Mouse (Mus musculus): Measurements from ENCODE around the gene Car4. TPM values are rescaled to one million over a fixed set of nuclear protein-coding genes. Genes with fewer than 3 reads are reported as not detected.

The Car4 gene
- total RNA-seq, 1 experiment from 2014 or later, result 5.3 TPM

DNA sequence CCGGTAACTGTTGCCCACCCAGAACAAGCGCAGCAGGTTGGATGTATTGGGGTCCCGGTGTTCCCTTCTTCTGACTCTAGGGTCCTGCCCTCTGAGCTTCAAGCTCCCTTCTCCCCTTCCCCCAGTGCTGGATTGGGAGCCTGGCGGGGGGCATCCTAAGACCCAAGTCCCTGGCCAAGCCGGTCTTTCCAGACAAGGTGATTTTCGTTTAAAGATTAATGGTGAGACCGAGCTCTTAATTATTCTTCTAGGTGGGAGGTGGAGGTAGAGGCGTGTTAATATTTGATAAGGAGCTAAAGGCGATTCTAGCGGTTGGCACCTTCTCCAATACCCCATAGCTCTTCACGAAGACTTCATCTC is 665 bp downstream of the Car4 start:
- DNase-seq, result no peak

- no peak for DNase-seq
Observed at GRCm38 (mm10) chr11:84959181-84959580, 1.6 kb downstream of the Car4 start.

GRCm38 (mm10) chr11:84959701-84960181 is 2.2 kb downstream of the Car4 start:
- DNase-seq, result peak; percentile 19

- no peak for DNase-seq
Observed at GRCm38 (mm10) chr11:84960291-84960690, 2.7 kb downstream of the Car4 start.

GRCm38 (mm10) chr11:84960780-84961179 is 3.2 kb downstream of the Car4 start:
- no peak for DNase-seq

DNA sequence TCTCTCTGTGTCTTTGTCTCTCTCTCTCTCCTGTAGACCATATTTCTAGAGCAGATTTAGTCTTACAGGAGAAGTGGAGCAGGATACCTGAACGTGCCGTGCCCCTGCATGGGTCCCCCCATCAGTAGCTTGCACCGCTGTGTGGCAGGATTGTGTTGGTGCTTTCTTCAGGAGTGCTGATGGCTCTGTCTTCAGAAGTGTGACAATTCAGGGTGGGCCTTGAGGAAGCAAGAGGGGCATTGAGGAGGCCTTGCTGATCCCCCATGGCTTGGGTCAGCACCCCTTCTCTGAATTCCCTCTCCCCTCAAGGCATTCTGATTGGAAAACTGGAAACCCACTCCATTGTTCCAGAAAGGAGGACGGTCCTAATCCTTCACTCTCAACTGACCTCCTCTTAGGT is 4.0 kb downstream of the Car4 start:
- no peak for DNase-seq

DNA sequence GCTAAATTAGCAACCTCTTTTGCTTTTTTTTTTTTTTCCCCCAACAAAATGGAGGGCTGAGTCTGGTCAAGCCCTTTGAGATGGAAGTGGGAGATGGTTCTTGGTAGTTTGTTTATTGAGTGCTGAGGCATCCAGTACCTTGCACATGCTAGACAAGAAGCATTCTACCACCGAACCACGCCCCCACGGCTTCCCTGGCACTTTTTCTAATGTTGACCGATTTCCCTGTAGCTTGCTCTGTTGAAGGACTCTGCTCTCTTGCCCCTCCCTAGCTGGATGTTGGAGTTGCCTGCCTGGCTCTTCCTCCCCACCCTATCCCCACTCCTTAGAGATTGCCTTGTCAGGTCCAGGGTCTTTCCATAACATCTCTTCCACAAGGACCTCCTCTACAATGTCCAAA is 5.0 kb downstream of the Car4 start:
- no peak for DNase-seq

- no peak for DNase-seq
Observed at GRCm38 (mm10) chr11:84963556-84963955, 6.0 kb downstream of the Car4 start.

- DNase-seq, result no peak
Observed at GRCm38 (mm10) chr11:84966696-84967095, 9.1 kb downstream of the Car4 start.

DNA sequence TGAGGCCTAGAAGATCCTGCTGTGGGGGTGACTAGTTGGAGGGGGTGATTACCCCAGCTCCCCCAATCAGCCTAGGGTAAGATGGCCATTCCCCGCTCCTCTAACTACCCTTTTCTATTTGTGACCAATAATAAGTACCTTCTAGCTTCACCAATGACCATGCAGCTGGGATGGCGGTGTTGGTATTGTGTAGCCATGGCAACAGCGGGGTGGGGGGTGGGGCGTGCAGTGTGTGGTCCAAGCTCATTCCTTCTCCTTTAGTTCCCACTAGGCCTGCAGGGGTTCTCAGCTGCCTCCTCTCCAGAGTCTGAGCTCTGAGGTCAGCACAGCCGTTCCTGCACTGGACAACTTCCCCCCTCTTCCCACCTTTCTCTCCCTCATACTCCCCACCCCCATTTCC is 9.5 kb downstream of the Car4 start:
- no peak for DNase-seq

- no peak for DNase-seq
Observed at GRCm38 (mm10) chr11:84968309-84968708, 10.7 kb downstream of the Car4 start.

DNA sequence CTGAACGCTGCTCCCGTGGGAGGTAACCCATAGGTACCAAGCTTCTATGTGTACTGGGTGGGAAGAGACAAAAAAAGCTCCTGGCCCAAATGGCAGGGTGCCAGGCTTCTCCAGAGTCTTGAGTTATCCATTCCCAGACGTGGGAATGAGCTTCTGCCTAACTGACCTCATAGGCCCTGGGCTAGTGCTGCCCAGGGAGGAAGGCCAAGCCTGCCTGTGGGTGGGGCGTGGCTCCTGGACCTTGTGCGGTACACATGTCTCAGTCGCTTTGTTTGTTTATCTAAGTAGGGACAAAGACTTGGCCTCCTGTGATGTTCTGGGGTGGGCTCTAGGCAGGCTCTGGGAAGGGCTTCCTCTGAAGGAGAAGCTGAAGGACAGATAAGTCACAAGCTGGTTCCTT is 11.2 kb downstream of the Car4 start:
- no peak for DNase-seq

DNA sequence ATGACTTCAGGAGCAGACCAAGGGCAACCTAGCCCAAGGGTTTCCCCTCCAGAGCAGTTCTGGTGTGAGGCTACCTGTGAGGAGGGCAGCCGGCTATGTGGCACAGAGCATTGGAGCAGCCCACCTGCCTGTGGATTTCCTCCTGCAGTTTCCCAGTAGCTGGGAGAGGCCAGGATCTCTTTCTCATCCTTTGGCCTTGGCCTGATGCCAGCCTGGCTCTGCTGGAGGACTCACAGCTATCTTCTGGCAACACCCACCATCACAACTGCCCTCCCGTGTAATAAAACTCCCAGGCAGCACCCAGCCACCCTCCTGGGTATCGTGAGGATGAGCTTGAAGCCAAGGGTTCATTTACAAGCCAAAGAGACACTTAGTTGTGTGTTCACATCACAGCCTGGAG is 14.5 kb downstream of the Car4 start:
- peak; percentile 87 for DNase-seq

DNA sequence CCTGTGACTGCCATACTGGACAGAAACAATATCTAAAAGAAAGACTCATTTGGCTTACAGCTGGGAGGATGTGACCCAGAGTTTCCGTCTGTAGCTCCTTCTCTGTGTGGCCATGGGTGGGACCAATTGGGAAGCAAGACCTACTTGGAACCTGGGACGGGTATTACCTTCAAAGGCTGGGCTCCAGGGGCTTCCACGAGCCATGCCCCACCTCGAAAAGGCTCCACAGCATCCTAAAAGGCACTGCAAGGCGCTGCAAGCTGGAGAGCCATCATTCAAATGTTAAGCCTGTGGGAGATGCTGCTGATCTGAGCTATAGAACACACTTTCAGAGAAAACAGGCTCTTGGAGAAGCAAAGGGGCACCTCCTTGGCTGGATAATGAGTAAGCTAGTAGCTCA is 16.1 kb downstream of the Car4 start:
- DNase-seq, result no peak

DNA sequence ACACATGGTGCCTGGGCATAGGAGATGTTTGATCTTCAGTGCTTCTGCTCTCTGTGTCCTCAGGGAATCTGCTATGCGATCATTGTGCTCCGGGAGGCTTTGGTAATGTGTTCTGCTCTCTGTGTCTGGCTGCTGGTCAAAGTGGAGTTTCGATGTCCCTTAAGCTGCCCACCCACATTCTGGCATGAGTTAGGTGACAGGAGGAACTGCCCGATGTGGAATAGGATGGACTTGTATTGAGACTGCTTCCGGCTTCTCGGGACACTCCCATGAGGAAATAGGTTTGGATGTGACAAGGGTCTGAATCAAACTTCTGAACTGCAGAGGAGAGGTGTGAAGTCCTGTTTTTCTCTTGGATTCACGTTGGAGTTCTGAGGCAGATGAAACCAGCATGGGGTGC is 17.0 kb downstream of the Car4 start:
- DNase-seq, result no peak

DNA sequence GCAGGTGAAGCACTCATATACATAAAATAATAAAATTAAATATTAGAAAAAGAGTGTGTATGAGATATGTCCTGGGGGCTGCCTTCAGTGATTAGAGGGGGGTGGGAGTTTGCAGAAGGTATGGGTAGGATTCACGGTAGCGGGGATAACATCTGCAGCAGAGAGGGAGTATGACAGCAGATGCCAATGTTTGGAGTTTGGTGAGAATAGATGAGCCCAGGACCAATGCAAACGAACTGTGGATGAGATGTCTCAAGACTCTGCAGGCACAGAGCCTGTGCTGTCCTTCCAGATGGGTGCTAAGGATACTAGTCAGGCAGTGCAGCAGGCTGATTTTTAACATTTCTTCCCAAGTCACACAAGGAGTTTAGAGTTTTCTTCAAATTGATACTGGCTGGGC is 19.1 kb downstream of the Car4 start:
- DNase-seq, result no peak

DNA sequence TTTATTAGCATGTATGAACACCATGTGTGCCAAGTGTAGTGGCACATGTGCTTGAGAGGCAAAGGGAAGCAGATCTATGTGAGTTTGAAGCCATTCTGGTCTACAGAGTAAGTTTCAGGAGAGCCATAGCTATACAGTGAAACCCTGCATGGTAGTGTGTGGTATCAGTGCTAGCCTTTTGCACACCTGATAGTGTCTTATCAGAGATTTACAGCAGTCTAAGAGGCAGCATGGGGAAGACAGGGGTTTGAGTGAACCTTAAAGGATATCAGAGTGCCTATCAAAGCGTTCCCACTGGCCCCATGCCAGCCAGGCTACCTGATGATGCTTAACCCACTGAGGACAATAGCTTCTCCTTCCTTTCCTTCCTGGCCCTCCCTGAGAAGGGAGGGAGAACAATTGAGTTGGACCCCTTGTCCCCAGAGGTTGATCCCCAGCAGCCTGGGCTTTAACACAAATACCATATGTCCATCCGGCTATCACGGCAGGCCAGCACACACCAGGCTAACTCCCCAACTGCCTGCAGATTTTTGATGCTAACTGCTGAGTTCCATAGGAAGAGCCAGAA is 19.9 kb downstream of the Car4 start:
- DNase-seq, result no peak

DNA sequence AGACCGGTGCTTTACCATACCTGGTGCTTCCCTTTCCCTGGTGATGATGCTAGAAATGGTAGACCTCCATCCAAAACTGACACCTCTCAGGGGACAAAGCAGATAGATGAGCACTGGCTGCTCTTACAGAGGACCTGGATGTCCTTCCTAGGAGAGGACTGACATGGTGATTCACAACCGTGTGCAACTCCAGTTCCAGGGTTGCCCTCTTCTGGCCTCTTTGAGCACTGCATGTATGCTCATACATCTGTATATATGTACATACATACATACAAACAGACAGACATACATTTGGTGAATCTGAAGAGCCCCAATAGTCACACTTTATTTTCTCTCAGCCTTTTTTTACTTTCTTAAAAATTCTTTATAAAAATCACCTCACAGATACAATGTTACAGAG is 20.5 kb downstream of the Car4 start:
- peak; percentile 29 for DNase-seq

GRCm38 (mm10) chr11:84979351-84979750 is 21.8 kb downstream of the Car4 start:
- no peak for DNase-seq

DNA sequence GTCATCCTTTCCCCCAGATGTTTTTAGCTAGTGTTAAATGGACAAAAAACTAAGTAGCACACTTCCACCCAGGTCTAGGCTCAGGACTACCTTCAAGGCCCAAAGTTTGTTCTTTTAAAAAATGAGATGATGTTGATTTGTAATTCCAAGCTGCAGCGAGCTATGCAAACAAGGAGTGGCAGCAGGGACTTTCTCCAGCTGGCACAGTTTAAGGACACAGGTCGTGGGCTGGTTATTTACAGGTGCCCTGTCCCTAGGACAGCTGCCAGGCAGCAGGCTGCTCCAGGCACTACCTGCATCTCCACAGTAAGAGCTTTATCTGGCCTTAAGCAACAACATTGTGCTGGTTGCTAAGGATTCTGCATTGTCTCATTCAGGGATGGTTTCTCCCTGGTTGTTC is 23.1 kb downstream of the Car4 start:
- no peak for DNase-seq

DNA sequence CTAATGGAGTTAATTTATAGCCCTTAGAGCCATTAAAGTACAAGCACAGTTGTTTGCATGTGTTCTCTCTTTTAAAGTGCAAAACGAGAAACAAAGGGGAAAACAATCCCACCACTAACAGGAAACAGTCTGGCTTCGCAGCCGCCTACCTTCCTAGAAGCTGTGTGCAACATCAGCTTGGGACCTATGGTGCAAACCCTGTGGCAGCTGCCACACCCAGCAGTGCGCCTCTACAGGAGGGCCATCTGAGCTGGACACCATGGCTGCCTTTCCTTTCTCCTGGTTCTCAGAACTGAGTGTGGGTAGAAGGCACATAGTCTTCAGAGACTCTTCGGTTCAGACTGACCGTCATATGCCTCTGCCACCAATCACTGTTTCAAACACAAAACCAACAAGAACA is 27.8 kb downstream of the Car4 start:
- DNase-seq, result no peak

GRCm38 (mm10) chr11:84988341-84988919 is 30.8 kb downstream of the Car4 start:
- DNase-seq, result no peak

- no peak for DNase-seq
Observed at GRCm38 (mm10) chr11:84992996-84993395, 35.4 kb downstream of the Car4 start.

- DNase-seq, result no peak
Observed at GRCm38 (mm10) chr11:84995241-84995640, 37.7 kb downstream of the Car4 start.

GRCm38 (mm10) chr11:85003566-85003965 is 46.0 kb downstream of the Car4 start:
- no peak for DNase-seq

All from adrenal gland, postnatal 25 days (tissue).